10 mouse cellular contexts compared by ENCODE assay signal in genomic region chr9:73159265-73159664, GRCm38 (mm10). TPM values are rescaled to one million over a fixed set of nuclear protein-coding genes. Genes with fewer than 3 reads are reported as not detected.
DNase-seq lines count a peak whose midpoint lies in the region; ATAC-seq lines count a peak whose summit lies in the region.
"Had no signal": no experiment of that assay in that cellular context is flagged by ENCODE, and none has a peak within 500 bp of the region (broad histone marks: within the 10 kb centered on the region; RNA-seq: fewer than 3 reads in every experiment).

No protein-coding gene starts in this region.

- H3K4me3 ChIP-seq in midbrain, embryonic 15.5 days, result no peak overlapping the region
- H3K4me3 ChIP-seq: heart, embryonic 15.5 days; liver, embryonic 15.5 days had no signal

- no peak overlapping the region for H3K4me2 ChIP-seq in midbrain, embryonic 15.5 days
- H3K4me2 ChIP-seq: heart, embryonic 15.5 days; liver, embryonic 15.5 days had no signal

- H3K4me1 ChIP-seq in midbrain, embryonic 15.5 days, result no peaks in the 10 kb centered on the region
- H3K4me1 ChIP-seq: heart, embryonic 15.5 days; liver, embryonic 15.5 days had no signal

- no peaks in the 10 kb centered on the region for H3K9me3 ChIP-seq in midbrain, embryonic 15.5 days
- H3K9me3 ChIP-seq: heart, embryonic 15.5 days had no signal

- no peak for ATAC-seq in cerebellum, adult (ENCODE audit: insufficient number of reproducible peaks, low FRiP score, low TSS enrichment)
- no peak for ATAC-seq in midbrain, embryonic 15.5 days (replicated peaks)

- DNase-seq in cerebellum, adult 8-10 months, result peak; percentile 36
- DNase-seq in layer of hippocampus, adult 18-20 months (ENCODE audit: low spot score in 2 of 2), result peak; percentile 6 to 47
- DNase-seq in layer of hippocampus, postnatal 36 days, result no peak
- peak; percentile 35 for DNase-seq in CD4-positive helper T cell, adult 2 months (ENCODE audit: low read depth, low spot score)
- DNase-seq in fibroblast of lung, adult 2 months (ENCODE audit: low read depth), result peak; percentile 5
- DNase-seq in ovary, postnatal 14 days (ENCODE audit: low spot score), result no peak

- no peaks in the 10 kb centered on the region for H3K36me3 ChIP-seq in midbrain, embryonic 15.5 days (replicated peaks)
- H3K36me3 ChIP-seq: heart, embryonic 15.5 days; liver, embryonic 15.5 days had no signal

- 42% methylated on average over 1 of the region's 1 CpGs for WGBS in midbrain, embryonic 15.5 days

- H3K9ac ChIP-seq in midbrain, embryonic 15.5 days, result no peak overlapping the region
- H3K9ac ChIP-seq: heart, embryonic 15.5 days; liver, embryonic 15.5 days had no signal

- no peak overlapping the region for H3K27ac ChIP-seq in midbrain, embryonic 15.5 days
- H3K27ac ChIP-seq: heart, embryonic 15.5 days; liver, embryonic 15.5 days had no signal

- H3K27me3 ChIP-seq in midbrain, embryonic 15.5 days (replicated peaks), result no peaks in the 10 kb centered on the region
- H3K27me3 ChIP-seq: heart, embryonic 15.5 days; liver, embryonic 15.5 days had no signal

RNA-seq across cellular contexts. Expression of gene Rsl24d1, which starts 46.0 kb away (rescaled TPM):
- total RNA-seq in layer of hippocampus, adult 18-20 months (2021), result 10 to 100 TPM; 61.8 to 63.9 TPM
- 10 to 100 TPM; 64.7 to 66.0 TPM for total RNA-seq in layer of hippocampus, postnatal 36 days (2021)
- polyA plus RNA-seq in midbrain, embryonic 15.5 days (2015; fragmentation: Nextera tagmentation; extraction: Ambion mirVana), result 96.0 and 100 TPM in 2 replicates

RNA-seq across cellular contexts. Expression of gene Gm20509, which starts 57.0 kb away (rescaled TPM):
- 1 to 10 TPM; 1.0 to 1.1 TPM for total RNA-seq in layer of hippocampus, adult 18-20 months (2021)
- total RNA-seq in layer of hippocampus, postnatal 36 days (2021), result not detected
- polyA plus RNA-seq in midbrain, embryonic 15.5 days (2015; fragmentation: Nextera tagmentation; extraction: Ambion mirVana), result not detected in 2 replicates
- polyA plus RNA-seq: heart, embryonic 15.5 days; liver, embryonic 15.5 days had no signal

RNA-seq across cellular contexts. Expression of gene Khdc3, which starts 57.6 kb away (rescaled TPM):
- 1 to 10 TPM; 4.0 to 4.3 TPM for total RNA-seq in layer of hippocampus, adult 18-20 months (2021)
- 1 to 10 TPM; 6.4 to 8.1 TPM for total RNA-seq in layer of hippocampus, postnatal 36 days (2021)
- polyA plus RNA-seq in midbrain, embryonic 15.5 days (2015; fragmentation: Nextera tagmentation; extraction: Ambion mirVana), result 0.22 and 0.28 TPM in 2 replicates
- polyA plus RNA-seq: heart, embryonic 15.5 days had no signal

Comparison
In these comparisons a context has a peak if more than half of its experiments do, and no peak if none do; other contexts are left out.
1. DNase-seq: peak in cerebellum, adult 8-10 months (single experiment), layer of hippocampus, adult 18-20 months (2 of 2), CD4-positive helper T cell, adult 2 months (single experiment) and fibroblast of lung, adult 2 months (single experiment); none in layer of hippocampus, postnatal 36 days (0 of 2) and ovary, postnatal 14 days (single experiment).